Mouse (Mus musculus): ENCODE data around the gene Ptgir. TPM values are rescaled to one million over a fixed set of nuclear protein-coding genes. Genes with fewer than 3 reads are reported as not detected.

Ptgir gene
- total and polyA plus RNA-seq, 3 experiments: 1.9 to 5.2 (median 2.9) TPM

- intact Hi-C loops (cut with DNase I): no loop called here
- Histone ChIP-seq H3K27me3 (ENCODE audit: control insufficient read depth, insufficient read depth, low read length) (no peaks in the 10 kb centered on the region), H3K9ac (ENCODE audit: low read depth, low read length) (no peak overlapping the region), H3K27ac (peak overlapping the region; percentile 76), H3K79me2 (replicated peaks; ENCODE audit: control insufficient read depth, insufficient read depth, low read length) (no peaks in the 10 kb centered on the region), H3K4me3 (peak overlapping the region; percentile 74), H3K4me1 (ENCODE audit: control insufficient read depth, insufficient read depth, low read length) (peaks cover 5% of the 10 kb centered on the region), H3K36me3 (ENCODE audit: control insufficient read depth, insufficient read depth, low read length) (no peaks in the 10 kb centered on the region)
- DNase-seq: no peak
- WGBS: 20% methylated on average over 11 of the region's 11 CpGs
- TF ChIP-seq EP300 (IDR thresholded peaks at IDR 0.05; ENCODE audit: insufficient read depth, low read depth, low read length) (no peak), CTCF (IDR thresholded peaks at IDR 0.05) (no peak), POLR2A (IDR thresholded peaks at IDR 0.05; ENCODE audit: insufficient read depth, low read depth, low read length) (no peak)
Measured at GRCm38 (mm10) chr7:16876006-16876405, 30.3 kb upstream of the Ptgir start.

DNA sequence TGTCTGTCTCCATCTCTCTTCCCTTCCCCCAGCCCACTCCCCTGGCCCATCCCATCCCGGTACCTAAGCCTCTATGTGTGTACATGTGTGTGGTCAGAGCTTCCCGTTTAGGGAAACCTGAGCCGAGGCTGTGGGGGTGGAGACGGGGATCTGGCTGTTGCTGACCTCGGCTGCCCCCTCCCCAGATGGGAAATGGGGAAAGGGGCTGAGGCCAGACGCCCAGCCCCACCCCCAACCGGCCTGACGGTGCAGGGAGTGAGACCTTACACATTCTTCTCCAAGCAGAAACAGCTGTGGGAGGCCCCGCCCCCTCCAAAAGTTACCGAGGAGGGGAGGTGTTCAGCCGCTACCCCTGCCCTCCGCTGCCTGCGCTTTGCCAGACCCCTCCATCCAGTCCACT lies 29.7 kb upstream of the Ptgir start:
- no peaks in the 10 kb centered on the region for H3K27me3 ChIP-seq (ENCODE audit: control insufficient read depth, insufficient read depth, low read length)
- intact Hi-C loops (cut with DNase I): no loop called here
- TF ChIP-seq POLR2A (IDR thresholded peaks at IDR 0.05; ENCODE audit: insufficient read depth, low read depth, low read length): no peak
- WGBS: 28% methylated on average over 13 of the region's 13 CpGs
- DNase-seq: peak in 1 of 2 experiments; percentile 35
- H3K27ac ChIP-seq: peak overlapping the region; percentile 16
- peak overlapping the region; percentile 9; the same call in 1 of the 2 replicates for H3K9ac ChIP-seq (ENCODE audit: low read depth, low read length)
- no peaks in the 10 kb centered on the region for H3K79me2 ChIP-seq (replicated peaks; ENCODE audit: control insufficient read depth, insufficient read depth, low read length)
- H3K4me3 ChIP-seq: no peak overlapping the region
- no peaks in the 10 kb centered on the region for H3K36me3 ChIP-seq (ENCODE audit: control insufficient read depth, insufficient read depth, low read length)
- H3K4me1 ChIP-seq (ENCODE audit: control insufficient read depth, insufficient read depth, low read length): peaks cover 5% of the 10 kb centered on the region

- Histone ChIP-seq H3K27me3 (ENCODE audit: control insufficient read depth, insufficient read depth, low read length) (no peaks in the 10 kb centered on the region), H3K4me1 (ENCODE audit: control insufficient read depth, insufficient read depth, low read length) (peaks cover 5% of the 10 kb centered on the region), H3K36me3 (ENCODE audit: control insufficient read depth, insufficient read depth, low read length) (no peaks in the 10 kb centered on the region), H3K4me3 (no peak overlapping the region), H3K9ac (ENCODE audit: low read depth, low read length) (no peak overlapping the region), H3K79me2 (replicated peaks; ENCODE audit: control insufficient read depth, insufficient read depth, low read length) (no peaks in the 10 kb centered on the region), H3K27ac (no peak overlapping the region)
- TF ChIP-seq CTCF (IDR thresholded peaks at IDR 0.05) (peak; percentile 35), POLR2A (IDR thresholded peaks at IDR 0.05; ENCODE audit: insufficient read depth, low read depth, low read length) (no peak)
- intact Hi-C loops (cut with DNase I): no loop called here
- 75% methylated on average over 3 of the region's 3 CpGs for WGBS
- no peak for DNase-seq
Measured at GRCm38 (mm10) chr7:16877717-16878116, 28.6 kb upstream of the Ptgir start.

DNA sequence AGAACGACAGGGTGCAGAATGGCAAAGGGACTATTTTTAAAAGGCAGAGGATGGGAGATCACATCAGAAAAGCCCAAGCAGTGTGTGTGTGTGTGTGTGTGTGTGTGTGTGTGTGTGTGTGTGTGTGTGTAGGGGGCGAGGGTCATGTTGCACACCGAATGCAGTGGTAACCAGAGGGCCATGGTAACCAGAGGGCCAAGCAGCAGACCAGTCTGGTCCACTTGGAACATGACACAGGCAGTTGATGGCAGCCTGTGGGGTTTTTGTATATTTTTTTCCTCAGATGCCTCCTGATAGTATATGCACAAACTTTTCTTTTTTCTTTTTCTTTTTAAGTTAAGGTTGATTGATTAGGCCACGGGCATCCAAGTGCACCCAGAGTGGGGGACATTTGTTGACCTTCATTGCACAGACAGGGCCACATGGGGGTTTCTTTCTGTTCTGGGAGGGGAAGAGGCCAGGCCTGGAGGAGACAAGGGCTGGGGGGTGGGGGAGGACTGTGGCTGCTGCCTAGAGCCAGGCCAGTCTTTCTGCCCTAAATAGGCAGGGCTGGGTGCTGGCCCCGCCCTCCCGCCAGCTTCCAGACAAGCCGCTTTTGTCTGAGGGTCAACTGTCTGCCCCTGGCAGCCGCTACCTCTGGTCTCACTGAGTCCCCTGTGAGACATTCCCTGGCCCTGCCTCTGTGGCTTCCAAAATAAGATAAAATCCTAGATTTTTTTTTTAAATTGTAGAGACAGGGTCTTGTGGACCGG lies 26.3 kb upstream of the Ptgir start:
- TF ChIP-seq EP300 (IDR thresholded peaks at IDR 0.05; ENCODE audit: insufficient read depth, low read depth, low read length) (no peak), CTCF (IDR thresholded peaks at IDR 0.05) (no peak), POLR2A (IDR thresholded peaks at IDR 0.05; ENCODE audit: insufficient read depth, low read depth, low read length) (no peak; the same call in 1 of the 2 replicates)
- WGBS: 42% methylated on average over 9 of the region's 9 CpGs
- Histone ChIP-seq H3K27me3 (ENCODE audit: control insufficient read depth, insufficient read depth, low read length) (no peaks in the 10 kb centered on the region), H3K27ac (peak overlapping the region; percentile 69), H3K4me3 (no peak overlapping the region), H3K4me1 (ENCODE audit: control insufficient read depth, insufficient read depth, low read length) (peaks cover 3% of the 10 kb centered on the region), H3K79me2 (replicated peaks; ENCODE audit: control insufficient read depth, insufficient read depth, low read length) (no peaks in the 10 kb centered on the region), H3K36me3 (ENCODE audit: control insufficient read depth, insufficient read depth, low read length) (no peaks in the 10 kb centered on the region), H3K9ac (ENCODE audit: low read depth, low read length) (no peak overlapping the region)
- intact Hi-C loops (cut with DNase I): no loop called here
- DNase-seq: peak; percentile 54 to 78

DNA sequence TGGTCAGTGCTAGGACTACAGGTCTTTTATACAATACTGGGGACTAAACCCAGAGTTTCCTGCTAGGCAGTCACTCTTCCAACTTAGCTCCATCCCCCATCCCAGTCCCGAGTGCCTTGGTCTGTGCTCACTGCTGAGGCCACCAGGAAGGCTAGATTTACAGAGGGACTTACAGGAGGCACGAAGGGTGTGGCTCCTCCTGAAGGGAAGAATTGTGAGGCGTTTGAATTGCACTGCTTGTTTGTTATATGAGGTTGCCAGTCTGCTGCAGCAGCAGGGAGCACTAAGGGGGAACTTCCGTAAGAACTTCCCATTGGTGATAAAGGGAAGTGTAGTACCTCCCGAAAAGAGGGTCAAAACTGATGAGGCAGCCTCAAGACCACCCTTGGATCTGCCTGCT lies 25.7 kb upstream of the Ptgir start:
- TF ChIP-seq EP300 (IDR thresholded peaks at IDR 0.05; ENCODE audit: insufficient read depth, low read depth, low read length) (no peak), CTCF (IDR thresholded peaks at IDR 0.05) (no peak), POLR2A (IDR thresholded peaks at IDR 0.05; ENCODE audit: insufficient read depth, low read depth, low read length) (no peak)
- 35% methylated on average over 5 of the region's 5 CpGs for WGBS
- H3K27me3 ChIP-seq (ENCODE audit: control insufficient read depth, insufficient read depth, low read length): no peaks in the 10 kb centered on the region
- H3K36me3 ChIP-seq (ENCODE audit: control insufficient read depth, insufficient read depth, low read length): no peaks in the 10 kb centered on the region
- H3K27ac ChIP-seq: peak overlapping the region; percentile 69
- no peaks in the 10 kb centered on the region for H3K79me2 ChIP-seq (replicated peaks; ENCODE audit: control insufficient read depth, insufficient read depth, low read length)
- H3K4me3 ChIP-seq: no peak overlapping the region
- DNase-seq: no peak
- H3K4me1 ChIP-seq (ENCODE audit: control insufficient read depth, insufficient read depth, low read length): peaks cover 3% of the 10 kb centered on the region
- peak overlapping the region; percentile 34 for H3K9ac ChIP-seq (ENCODE audit: low read depth, low read length)
- intact Hi-C loops (cut with DNase I): no loop called here

DNA sequence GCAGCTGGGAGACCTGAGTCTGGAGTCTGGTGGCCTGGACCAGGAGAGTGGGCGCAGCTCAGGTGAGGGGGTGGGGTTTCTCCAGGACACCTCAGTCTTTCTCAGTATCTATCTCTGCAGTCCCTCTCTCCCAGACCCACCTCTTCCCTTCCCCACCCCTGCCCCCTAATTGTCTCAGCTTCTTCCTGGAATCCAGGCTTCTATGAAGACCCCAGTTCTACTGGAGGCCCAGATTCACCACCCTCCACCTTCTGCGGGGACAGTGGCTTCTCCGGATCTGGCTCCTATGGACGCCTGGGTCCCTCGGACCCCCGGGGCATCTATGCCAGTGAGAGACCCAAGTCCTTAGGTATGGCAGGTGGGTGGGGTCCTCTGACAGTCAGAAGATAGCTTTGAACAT lies 23.1 kb upstream of the Ptgir start:
- Histone ChIP-seq H3K79me2 (replicated peaks; ENCODE audit: control insufficient read depth, insufficient read depth, low read length) (no peaks in the 10 kb centered on the region), H3K27ac (no peak overlapping the region), H3K4me1 (ENCODE audit: control insufficient read depth, insufficient read depth, low read length) (peaks cover 3% of the 10 kb centered on the region), H3K27me3 (ENCODE audit: control insufficient read depth, insufficient read depth, low read length) (no peaks in the 10 kb centered on the region), H3K36me3 (ENCODE audit: control insufficient read depth, insufficient read depth, low read length) (no peaks in the 10 kb centered on the region), H3K4me3 (no peak overlapping the region), H3K9ac (ENCODE audit: low read depth, low read length) (no peak overlapping the region)
- TF ChIP-seq CTCF (IDR thresholded peaks at IDR 0.05) (no peak), EP300 (IDR thresholded peaks at IDR 0.05; ENCODE audit: insufficient read depth, low read depth, low read length) (no peak), POLR2A (IDR thresholded peaks at IDR 0.05; ENCODE audit: insufficient read depth, low read depth, low read length) (no peak)
- 86% methylated on average over 6 of the region's 6 CpGs for WGBS
- DNase-seq: no peak
- intact Hi-C loops (cut with DNase I): no loop called here

All from heart, adult 2 months (tissue).